19 mouse cellular contexts compared by ENCODE assay signal in the genomic region with DNA sequence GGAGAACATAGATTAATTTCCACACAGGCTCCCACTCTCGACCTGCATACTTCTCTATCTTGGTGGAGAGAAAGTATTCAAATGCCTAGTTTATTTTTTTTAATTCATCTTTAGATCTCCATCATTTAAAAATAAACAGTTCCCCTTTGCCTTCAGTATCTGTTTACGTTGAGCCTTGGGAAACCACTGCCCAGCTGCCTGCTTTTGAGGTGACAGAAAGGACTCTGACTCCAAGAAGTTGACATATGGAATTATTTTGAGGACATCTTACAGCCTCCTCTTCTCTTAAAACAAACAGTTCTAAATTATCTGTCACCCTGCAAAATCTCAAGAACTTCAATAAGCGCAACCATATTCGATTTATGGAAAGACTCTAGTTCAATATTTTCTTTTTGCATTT.
"Had no signal": no experiment of that assay in that cellular context is flagged by ENCODE, and none has a peak within 500 bp of the region (broad histone marks: within the 10 kb centered on the region; RNA-seq: fewer than 3 reads in every experiment).

No protein-coding gene starts in this region.

- H3K4me3 ChIP-seq: liver, embryonic 12.5 days; midbrain, embryonic 10.5 days; midbrain, embryonic 12.5 days; myocyte; neural tube, embryonic 13.5 days; neural tube, embryonic 15.5 days had no signal

- H3K27me3 ChIP-seq: liver, embryonic 12.5 days; midbrain, embryonic 12.5 days; neural tube, embryonic 13.5 days; neural tube, embryonic 15.5 days had no signal

- H3K36me3 ChIP-seq: liver, embryonic 12.5 days; midbrain, embryonic 10.5 days; midbrain, embryonic 12.5 days; neural tube, embryonic 13.5 days; neural tube, embryonic 15.5 days had no signal

- H3K4me2 ChIP-seq: liver, embryonic 12.5 days; midbrain, embryonic 12.5 days; neural tube, embryonic 13.5 days; neural tube, embryonic 15.5 days had no signal

- DNase-seq: lung, adult 2 months; lung, postnatal 4 days; midbrain, embryonic 14.5 days; retina, postnatal 1 day; right cerebral cortex, adult 18-20 months; right cerebral cortex, postnatal 25 days; right cerebral cortex, postnatal 4 days; spleen, adult 18-20 months; thymus, adult 18-20 months; thymus, postnatal 14 days; thymus, postnatal 36 days had no signal

- H3K4me1 ChIP-seq: liver, embryonic 12.5 days; midbrain, embryonic 10.5 days; midbrain, embryonic 12.5 days; neural tube, embryonic 13.5 days; neural tube, embryonic 15.5 days had no signal

- H3K9ac ChIP-seq: liver, embryonic 12.5 days; liver, embryonic 14.5 days; midbrain, embryonic 12.5 days; neural tube, embryonic 13.5 days; neural tube, embryonic 15.5 days had no signal

- H3K27ac ChIP-seq: liver, embryonic 12.5 days; liver, embryonic 14.5 days; midbrain, embryonic 10.5 days; midbrain, embryonic 12.5 days; neural tube, embryonic 13.5 days; neural tube, embryonic 15.5 days had no signal

- ATAC-seq: liver, embryonic 12.5 days; midbrain, embryonic 16.5 days had no signal

- H3K9me3 ChIP-seq: liver, embryonic 12.5 days; midbrain, embryonic 10.5 days; midbrain, embryonic 12.5 days; neural tube, embryonic 13.5 days; neural tube, embryonic 15.5 days had no signal
